Mouse (Mus musculus) limb, embryonic 13.5 days (tissue): ENCODE results near the gene Cks1brt. TPM values are rescaled to one million over a fixed set of nuclear protein-coding genes. Genes with fewer than 3 reads are reported as not detected.
"Not testable (repeated sequence)": the region's sequence is repeated elsewhere in the genome, so short reads cannot be mapped to it uniquely, and the experiment has no call there.

Experiments used
- ATAC-seq: fragments of 200-750 bp; cut with Nextera tagmentation; 2 replicates; pipeline ENCODE4 v1.8.0; 2017; ENCODE audit warnings: low read depth, moderate number of reproducible peaks, moderate TSS enrichment; ENCODE audit not compliant: low FRiP score
- H3K27ac ChIP-seq: fragments of 300-500 bp; sonication (generic); 2 replicates; pipeline ENCODE4 v1.5.1; 2015; ENCODE audit warnings: inconsistent platforms, mild to moderate bottlenecking, moderate library complexity
- H3K27me3 ChIP-seq: fragments of 300-500 bp; sonication (generic); 2 replicates; pipeline ENCODE4 v1.6.1; 2015; ENCODE audit warnings: mild to moderate bottlenecking, inconsistent platforms
- H3K36me3 ChIP-seq: fragments of 300-500 bp; sonication (generic); 2 replicates; pipeline ENCODE4 v1.6.1; 2015; ENCODE audit warnings: inconsistent platforms, mild to moderate bottlenecking, moderate library complexity
- H3K4me1 ChIP-seq: fragments of 300-500 bp; sonication (generic); 2 replicates; pipeline ENCODE4 v1.6.1; 2015; ENCODE audit warnings: inconsistent platforms
- H3K4me2 ChIP-seq: fragments of 300-500 bp; sonication (generic); replicated peaks from 2 replicates; pipeline ENCODE4 v1.6.1; 2015; ENCODE audit warnings: inconsistent platforms, mild to moderate bottlenecking, moderate library complexity
- H3K4me3 ChIP-seq: fragments of 300-500 bp; sonication (generic); 2 replicates; pipeline ENCODE4 v1.5.1; 2015; ENCODE audit warnings: moderate library complexity, mild to moderate bottlenecking, inconsistent platforms
- H3K9ac ChIP-seq: fragments of 300-500 bp; sonication (generic); 2 replicates; pipeline ENCODE4 v1.6.1; 2015; ENCODE audit warnings: mild to moderate bottlenecking, inconsistent platforms
- H3K9me3 ChIP-seq: fragments of 300-500 bp; sonication (generic); 2 replicates; pipeline ENCODE4 v1.6.1; 2016; ENCODE audit warnings: inconsistent platforms
- WGBS: fragments of 180-500 bp; shearing (Covaris S2); methylation state at CpG from one replicate; pipeline ENCODE4 v1.1.7; 2015; 5-methylcytosine and 5-hydroxymethylcytosine counted together
- polyA plus RNA-seq: library from polyadenylated mRNA; unstranded; fragments of >200 nt; fragmentation: Nextera tagmentation; extraction: Ambion mirVana; gene quantifications from 2 replicates; pipeline ENCODE4 v1.2.1, GENCODE M21; 2015

Gene Cks1brt
- polyA plus RNA-seq: not detected in 2 replicates

- ATAC-seq: no peak
- H3K36me3 ChIP-seq: no peaks in the 10 kb centered on the region
- no peaks in the 10 kb centered on the region for H3K27me3 ChIP-seq
- no peak within 1 kb of the TSS for H3K9ac ChIP-seq
- H3K9me3 ChIP-seq: peaks cover 29% of the 10 kb centered on the region
- no peak within 1 kb of the TSS for H3K4me2 ChIP-seq
- H3K4me3 ChIP-seq: no peak within 1 kb of the TSS
- H3K4me1 ChIP-seq: no peaks in the 10 kb centered on the region
- H3K27ac ChIP-seq: no peak within 1 kb of the TSS
- WGBS: 82% methylated on average over 3 of the region's 3 CpGs
Measured at GRCm38 (mm10) chr8:85151624-85152023, at the start of gene Cks1brt. Gene Cks1brt (plus strand): TSS chr8:85151924.

GRCm38 (mm10) chr8:85113241-85113640 is 38.5 kb upstream of the Cks1brt start:
- no peak for ATAC-seq
- H3K27me3 ChIP-seq: no peaks in the 10 kb centered on the region
- H3K4me3 ChIP-seq: no peak overlapping the region
- peaks cover 50% of the 10 kb centered on the region for H3K36me3 ChIP-seq
- no peaks in the 10 kb centered on the region for H3K4me1 ChIP-seq
- no peak overlapping the region for H3K4me2 ChIP-seq
- 94% methylated on average over 10 of the region's 10 CpGs for WGBS
- H3K27ac ChIP-seq: no peak overlapping the region
- peaks cover 6% of the 10 kb centered on the region; the same call in 1 of the 2 replicates for H3K9me3 ChIP-seq
- no peak overlapping the region for H3K9ac ChIP-seq

- H3K27ac ChIP-seq: no peak overlapping the region
- 77% methylated on average over 4 of the region's 4 CpGs for WGBS
Measured at GRCm38 (mm10) chr8:85115501-85115900, 36.2 kb upstream of the Cks1brt start.

GRCm38 (mm10) chr8:85116984-85117383 is 34.7 kb upstream of the Cks1brt start:
- Histone ChIP-seq H3K27ac (no peak overlapping the region), H3K36me3 (peaks cover 13% of the 10 kb centered on the region), H3K4me2 (no peak overlapping the region), H3K27me3 (no peaks in the 10 kb centered on the region), H3K4me1 (peaks cover 6% of the 10 kb centered on the region), H3K4me3 (no peak overlapping the region), H3K9me3 (peaks cover 3% of the 10 kb centered on the region; the same call in 1 of the 2 replicates), H3K9ac (no peak overlapping the region)
- 87% methylated on average over 7 of the region's 7 CpGs for WGBS
- ATAC-seq: no peak

More at GRCm38 (mm10) chr8:85115501-85115900, 36.2 kb upstream of the Cks1brt start:
- Histone ChIP-seq H3K4me2 (no peak overlapping the region), H3K9ac (no peak overlapping the region), H3K9me3 (peaks cover 6% of the 10 kb centered on the region; the same call in 1 of the 2 replicates), H3K4me1 (peaks cover 6% of the 10 kb centered on the region), H3K4me3 (no peak overlapping the region), H3K36me3 (peaks cover 28% of the 10 kb centered on the region), H3K27me3 (no peaks in the 10 kb centered on the region)
- ATAC-seq: no peak

- Histone ChIP-seq H3K36me3 (no peaks in the 10 kb centered on the region; the same call in none of the 2 replicates), H3K4me1 (peaks cover 6% of the 10 kb centered on the region), H3K4me2 (peak overlapping the region; percentile 79), H3K9ac (peak overlapping the region; percentile 80), H3K27ac (peak overlapping the region; percentile 74; the same call in 1 of the 2 replicates), H3K9me3 (no peaks in the 10 kb centered on the region), H3K4me3 (peak overlapping the region; percentile 69), H3K27me3 (no peaks in the 10 kb centered on the region)
- 7% methylated on average over 37 of the region's 37 CpGs for WGBS
- peak; percentile 93 for ATAC-seq
Measured at GRCm38 (mm10) chr8:85119052-85119981, 32.4 kb upstream of the Cks1brt start.

- not testable (repeated sequence) for H3K27ac ChIP-seq, H3K36me3 ChIP-seq, H3K27me3 ChIP-seq, H3K4me3 ChIP-seq, H3K4me1 ChIP-seq, H3K4me2 ChIP-seq, H3K9ac ChIP-seq, ATAC-seq, H3K9me3 ChIP-seq
- WGBS: 82% methylated on average over 5 of the region's 5 CpGs
Measured at GRCm38 (mm10) chr8:85120251-85120650, 31.5 kb upstream of the Cks1brt start.

GRCm38 (mm10) chr8:85122995-85123394 is 28.7 kb upstream of the Cks1brt start, which contains the start of gene Zfp791:
Gene Zfp791 (minus strand): TSS chr8:85123095.
- WGBS: 81% methylated on average over 3 of the region's 3 CpGs
- peaks cover 6% of the 10 kb centered on the region for H3K4me1 ChIP-seq
- no peaks in the 10 kb centered on the region for H3K36me3 ChIP-seq
- H3K27ac ChIP-seq: no peak within 1 kb of the TSS
- H3K9me3 ChIP-seq: no peaks in the 10 kb centered on the region
- no peaks in the 10 kb centered on the region for H3K27me3 ChIP-seq
- ATAC-seq: no peak
- H3K4me3 ChIP-seq: no peak within 1 kb of the TSS
- no peak within 1 kb of the TSS for H3K4me2 ChIP-seq
- H3K9ac ChIP-seq: no peak within 1 kb of the TSS

- no peaks in the 10 kb centered on the region for H3K36me3 ChIP-seq
- no peak for ATAC-seq
- 94% methylated on average over 8 of the region's 8 CpGs for WGBS
- H3K9ac ChIP-seq: no peak overlapping the region
- H3K4me3 ChIP-seq: no peak overlapping the region
- H3K27me3 ChIP-seq: no peaks in the 10 kb centered on the region
- H3K4me2 ChIP-seq: no peak overlapping the region
- peaks cover 4% of the 10 kb centered on the region for H3K4me1 ChIP-seq
- H3K27ac ChIP-seq: no peak overlapping the region
- H3K9me3 ChIP-seq: no peaks in the 10 kb centered on the region
Measured at GRCm38 (mm10) chr8:85123691-85124090, 28.0 kb upstream of the Cks1brt start.

- H3K9me3 ChIP-seq: no peaks in the 10 kb centered on the region
- no peak overlapping the region for H3K4me3 ChIP-seq
- no peaks in the 10 kb centered on the region for H3K36me3 ChIP-seq
- no peak overlapping the region for H3K9ac ChIP-seq
- no peaks in the 10 kb centered on the region for H3K4me1 ChIP-seq
- H3K4me2 ChIP-seq: no peak overlapping the region
- no peak for ATAC-seq
- WGBS: 93% methylated on average over 1 of the region's 1 CpGs
- H3K27me3 ChIP-seq: peaks cover 7% of the 10 kb centered on the region
- H3K27ac ChIP-seq: no peak overlapping the region
Measured at GRCm38 (mm10) chr8:85132335-85132734, 19.4 kb upstream of the Cks1brt start.

GRCm38 (mm10) chr8:85135690-85136089 is 16.0 kb upstream of the Cks1brt start:
- not testable (repeated sequence) for ATAC-seq, H3K4me3 ChIP-seq
- WGBS: 96% methylated on average over 2 of the region's 2 CpGs

GRCm38 (mm10) chr8:85142516-85142915 is 9.2 kb upstream of the Cks1brt start:
- ATAC-seq: no peak
- Histone ChIP-seq H3K4me2 (no peak overlapping the region), H3K4me1 (no peaks in the 10 kb centered on the region), H3K27me3 (no peaks in the 10 kb centered on the region), H3K9me3 (peaks cover 10% of the 10 kb centered on the region; the same call in 1 of the 2 replicates), H3K36me3 (no peaks in the 10 kb centered on the region), H3K4me3 (no peak overlapping the region), H3K27ac (no peak overlapping the region), H3K9ac (no peak overlapping the region)
- 92% methylated on average over 4 of the region's 4 CpGs for WGBS

More at GRCm38 (mm10) chr8:85135690-85136089, 16.0 kb upstream of the Cks1brt start:
- not testable (repeated sequence) for H3K27ac ChIP-seq, H3K9me3 ChIP-seq, H3K9ac ChIP-seq, H3K4me2 ChIP-seq, H3K27me3 ChIP-seq, H3K36me3 ChIP-seq, H3K4me1 ChIP-seq

- 31% methylated on average over 14 of the region's 14 CpGs for WGBS
- Histone ChIP-seq H3K4me2 (no peak overlapping the region), H3K27ac (no peak overlapping the region), H3K4me1 (no peaks in the 10 kb centered on the region), H3K9ac (no peak overlapping the region), H3K27me3 (no peaks in the 10 kb centered on the region), H3K4me3 (no peak overlapping the region), H3K36me3 (no peaks in the 10 kb centered on the region), H3K9me3 (no peaks in the 10 kb centered on the region)
- ATAC-seq: no peak
Measured at GRCm38 (mm10) chr8:85171291-85171690, 19.6 kb downstream of the Cks1brt start.
